Mouse (Mus musculus): ENCODE results near the gene Uso1. TPM values are rescaled to one million over a fixed set of nuclear protein-coding genes. Genes with fewer than 3 reads are reported as not detected.

Gene Uso1
- polyA plus RNA-seq, 1 experiment = 23.0 TPM

- Histone ChIP-seq H3K27ac (ENCODE audit: insufficient read depth, low read depth, low read length) (no peak overlapping the region), H3K4me3 (ENCODE audit: insufficient read depth, low read depth, low read length) (no peak overlapping the region)
- no peak for TF ChIP-seq POLR2A (IDR thresholded peaks at IDR 0.05; ENCODE audit: low read depth, low read length)
- TF ChIP-seq CTCF (conservative IDR thresholded peaks at IDR 0.05; ENCODE audit: insufficient read depth, insufficient read length, low read depth, low read length) = no peak
These were observed 1.1 kb upstream of the Uso1 start for GRCm38 (mm10) chr5:92136536-92137238.

DNA sequence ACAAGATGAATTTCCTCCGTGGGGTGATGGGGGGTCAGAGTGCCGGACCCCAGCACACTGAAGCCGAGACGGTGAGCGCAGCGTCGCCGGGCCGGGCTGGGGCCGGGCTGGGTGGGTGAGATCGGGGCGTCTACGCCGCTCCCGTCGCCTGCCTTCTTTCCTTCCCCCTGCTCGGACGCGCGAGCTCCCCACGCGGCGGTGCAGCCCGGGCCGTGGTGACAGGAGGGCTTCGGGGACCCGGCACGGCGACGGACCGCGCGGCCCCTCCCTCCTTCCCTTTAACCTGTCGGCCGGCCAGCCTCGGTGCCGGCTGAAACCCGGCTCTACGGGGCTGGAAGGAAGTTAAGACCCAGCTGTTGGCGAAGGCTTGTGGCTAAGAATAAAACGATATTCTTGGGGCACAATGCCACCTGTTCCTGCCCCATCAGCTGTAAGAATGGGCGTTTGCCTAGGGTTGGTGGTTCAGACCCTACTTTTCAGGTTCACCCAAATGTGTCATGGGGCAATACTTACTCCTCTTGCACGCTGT lies 419 bp downstream of the Uso1 start:
- DNase-seq = peak; percentile 44
- H3K27ac ChIP-seq (ENCODE audit: insufficient read depth, low read depth, low read length) = 0 out of 2 replicates have a peak overlapping the region, but pooled peaks have one; percentile 2
- peaks cover 13% of the 10 kb centered on the region for H3K4me1 ChIP-seq (ENCODE audit: control insufficient read depth, insufficient read depth, low read length)

More at GRCm38 (mm10) chr5:92136536-92137238, 1.1 kb upstream of the Uso1 start:
- DNase-seq = no peak
- no peaks in the 10 kb centered on the region for H3K36me3 ChIP-seq (ENCODE audit: control insufficient read depth, insufficient read depth, low read length)
- H3K4me1 ChIP-seq (ENCODE audit: control insufficient read depth, insufficient read depth, low read length) = peaks cover 10% of the 10 kb centered on the region
- H3K27me3 ChIP-seq (replicated peaks; ENCODE audit: control insufficient read depth, insufficient read depth, low read length) = no peaks in the 10 kb centered on the region
- 65% methylated on average over 9 of the region's 9 CpGs for WGBS

GRCm38 (mm10) chr5:92139191-92139590 lies 1.5 kb downstream of the Uso1 start:
- Histone ChIP-seq H3K27me3 (replicated peaks; ENCODE audit: control insufficient read depth, insufficient read depth, low read length) (no peaks in the 10 kb centered on the region), H3K4me1 (ENCODE audit: control insufficient read depth, insufficient read depth, low read length) (peaks cover 13% of the 10 kb centered on the region), H3K4me3 (ENCODE audit: insufficient read depth, low read depth, low read length) (no peak overlapping the region), H3K36me3 (ENCODE audit: control insufficient read depth, insufficient read depth, low read length) (no peaks in the 10 kb centered on the region), H3K27ac (ENCODE audit: insufficient read depth, low read depth, low read length) (no peak overlapping the region)
- WGBS = 3% methylated on average over 1 of the region's 1 CpGs
- no peak for DNase-seq
- TF ChIP-seq POLR2A (IDR thresholded peaks at IDR 0.05; ENCODE audit: low read depth, low read length) (no peak), CTCF (conservative IDR thresholded peaks at IDR 0.05; ENCODE audit: insufficient read depth, insufficient read length, low read depth, low read length) (no peak)

More for the DNA sequence above, 419 bp downstream of the Uso1 start:
- H3K4me3 ChIP-seq (ENCODE audit: insufficient read depth, low read depth, low read length) = peak overlapping the region; percentile 56
- no peaks in the 10 kb centered on the region for H3K36me3 ChIP-seq (ENCODE audit: control insufficient read depth, insufficient read depth, low read length)
- TF ChIP-seq CTCF (conservative IDR thresholded peaks at IDR 0.05; ENCODE audit: insufficient read depth, insufficient read length, low read depth, low read length) = no peak
- TF ChIP-seq POLR2A (IDR thresholded peaks at IDR 0.05; ENCODE audit: low read depth, low read length) = no peak
- WGBS = under 1% methylated on average over 38 of the region's 43 CpGs
- no peaks in the 10 kb centered on the region for H3K27me3 ChIP-seq (replicated peaks; ENCODE audit: control insufficient read depth, insufficient read depth, low read length)

DNA sequence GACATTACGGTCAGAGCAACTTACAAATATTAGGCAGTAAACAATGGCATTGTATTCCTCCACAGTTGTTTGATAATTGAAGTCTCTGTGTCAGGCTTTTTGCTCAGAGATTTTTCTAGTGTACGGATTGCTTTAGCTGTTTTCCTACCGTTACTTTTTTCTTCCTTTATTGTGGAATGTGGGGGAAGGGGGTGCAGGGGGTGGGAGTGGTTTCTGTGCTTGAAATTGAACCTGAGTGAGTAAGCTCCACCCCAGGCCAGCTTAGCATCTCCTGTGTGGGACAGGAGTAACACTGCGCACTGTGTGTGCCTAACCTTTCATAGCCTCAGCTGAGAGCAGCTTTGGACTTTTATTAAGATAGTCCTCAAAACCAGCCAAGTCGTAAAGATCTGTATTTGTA lies 4.0 kb downstream of the Uso1 start:
- TF ChIP-seq CTCF (conservative IDR thresholded peaks at IDR 0.05; ENCODE audit: insufficient read depth, insufficient read length, low read depth, low read length) (no peak), POLR2A (IDR thresholded peaks at IDR 0.05; ENCODE audit: low read depth, low read length) (no peak)
- 66% methylated on average over 5 of the region's 5 CpGs for WGBS

DNA sequence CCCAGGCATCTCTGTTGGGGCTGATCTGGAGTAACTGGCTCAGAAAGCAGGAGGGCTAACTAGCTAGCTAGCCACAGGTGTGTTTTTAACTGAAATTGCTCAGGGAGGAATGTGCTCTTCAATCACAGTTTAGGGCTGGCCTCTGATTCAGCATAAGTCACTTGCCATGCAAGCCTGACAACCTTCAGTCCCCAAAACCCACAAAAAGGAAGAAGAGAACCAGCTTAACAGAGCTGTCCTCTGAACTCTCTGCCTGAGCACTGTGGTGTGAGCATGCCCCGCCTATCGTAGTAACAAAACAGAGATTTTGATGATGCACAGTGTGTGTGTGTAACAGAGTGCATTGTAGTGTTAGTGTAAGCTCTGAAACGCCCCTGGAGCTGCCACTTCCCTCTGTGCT lies 4.7 kb downstream of the Uso1 start:
- no peak for TF ChIP-seq POLR2A (IDR thresholded peaks at IDR 0.05; ENCODE audit: low read depth, low read length)
- no peak for TF ChIP-seq CTCF (conservative IDR thresholded peaks at IDR 0.05; ENCODE audit: insufficient read depth, insufficient read length, low read depth, low read length)
- Histone ChIP-seq H3K36me3 (ENCODE audit: control insufficient read depth, insufficient read depth, low read length) (no peaks in the 10 kb centered on the region), H3K4me3 (ENCODE audit: insufficient read depth, low read depth, low read length) (no peak overlapping the region), H3K27ac (ENCODE audit: insufficient read depth, low read depth, low read length) (no peak overlapping the region), H3K27me3 (replicated peaks; ENCODE audit: control insufficient read depth, insufficient read depth, low read length) (no peaks in the 10 kb centered on the region), H3K4me1 (ENCODE audit: control insufficient read depth, insufficient read depth, low read length) (peaks cover 13% of the 10 kb centered on the region)
- WGBS = 84% methylated on average over 3 of the region's 3 CpGs
- no peak for DNase-seq

More for the DNA sequence above, 4.0 kb downstream of the Uso1 start:
- Histone ChIP-seq H3K27me3 (replicated peaks; ENCODE audit: control insufficient read depth, insufficient read depth, low read length) (no peaks in the 10 kb centered on the region), H3K27ac (ENCODE audit: insufficient read depth, low read depth, low read length) (no peak overlapping the region), H3K4me3 (ENCODE audit: insufficient read depth, low read depth, low read length) (no peak overlapping the region), H3K36me3 (ENCODE audit: control insufficient read depth, insufficient read depth, low read length) (no peaks in the 10 kb centered on the region), H3K4me1 (ENCODE audit: control insufficient read depth, insufficient read depth, low read length) (peaks cover 13% of the 10 kb centered on the region)
- DNase-seq = no peak

GRCm38 (mm10) chr5:92143665-92144064 lies 5.9 kb downstream of the Uso1 start:
- TF ChIP-seq POLR2A (IDR thresholded peaks at IDR 0.05; ENCODE audit: low read depth, low read length) = no peak
- TF ChIP-seq CTCF (conservative IDR thresholded peaks at IDR 0.05; ENCODE audit: insufficient read depth, insufficient read length, low read depth, low read length) = no peak
- H3K27me3 ChIP-seq (replicated peaks; ENCODE audit: control insufficient read depth, insufficient read depth, low read length) = no peaks in the 10 kb centered on the region
- 93% methylated on average over 6 of the region's 6 CpGs for WGBS
- no peak overlapping the region for H3K27ac ChIP-seq (ENCODE audit: insufficient read depth, low read depth, low read length)
- DNase-seq = no peak
- peaks cover 13% of the 10 kb centered on the region for H3K4me1 ChIP-seq (ENCODE audit: control insufficient read depth, insufficient read depth, low read length)
- H3K36me3 ChIP-seq (ENCODE audit: control insufficient read depth, insufficient read depth, low read length) = no peaks in the 10 kb centered on the region
- H3K4me3 ChIP-seq (ENCODE audit: insufficient read depth, low read depth, low read length) = no peak overlapping the region

- no peak overlapping the region for H3K27ac ChIP-seq (ENCODE audit: insufficient read depth, low read depth, low read length)
- DNase-seq = no peak
- H3K4me3 ChIP-seq (ENCODE audit: insufficient read depth, low read depth, low read length) = no peak overlapping the region
- no peaks in the 10 kb centered on the region for H3K36me3 ChIP-seq (ENCODE audit: control insufficient read depth, insufficient read depth, low read length)
- TF ChIP-seq CTCF (conservative IDR thresholded peaks at IDR 0.05; ENCODE audit: insufficient read depth, insufficient read length, low read depth, low read length) (no peak), POLR2A (IDR thresholded peaks at IDR 0.05; ENCODE audit: low read depth, low read length) (no peak)
- H3K27me3 ChIP-seq (replicated peaks; ENCODE audit: control insufficient read depth, insufficient read depth, low read length) = no peaks in the 10 kb centered on the region
- H3K4me1 ChIP-seq (ENCODE audit: control insufficient read depth, insufficient read depth, low read length) = peaks cover 3% of the 10 kb centered on the region; the same call in 1 of the 2 replicates
- WGBS = 92% methylated on average over 7 of the region's 7 CpGs
These were observed 7.4 kb downstream of the Uso1 start for GRCm38 (mm10) chr5:92144954-92145708.
